Mouse (Mus musculus) CH12.LX (cell line): ENCODE data around the gene Mvb12b. TPM values are rescaled to one million over a fixed set of nuclear protein-coding genes. Genes with fewer than 3 reads are reported as not detected.

Experiments used
- DNase-seq: peaks from one replicate; pipeline ENCODE4 v3.0.0-alpha.2; 2013; ENCODE audit errors: extremely low read depth
- H3K27ac ChIP-seq: 2 replicates; pipeline ENCODE4 v1.5.1; 2012; ENCODE audit warnings: low read depth, mild to moderate bottlenecking, control low read depth, moderate library complexity; ENCODE audit not compliant: insufficient read depth
- H3K27me3 ChIP-seq: replicated peaks from 2 replicates; pipeline ENCODE3; 2012; ENCODE audit warnings: inconsistent platforms
- H3K36me3 ChIP-seq, 2 experiments: replicated peaks in 1 of 2; 2 replicates each; pipeline versions ENCODE3 to v1.6.1; 2012; ENCODE audit warnings: inconsistent platforms in 1 of 2, low read length in 1 of 2, mild to moderate bottlenecking in 1 of 2, mixed read lengths in 1 of 2, moderate library complexity in 1 of 2; ENCODE audit not compliant: control insufficient read depth in 1 of 2, insufficient read depth in 1 of 2
- H3K4me1 ChIP-seq, 2 experiments: 2 replicates each; pipeline ENCODE4 v1.6.1; 2012; ENCODE audit warnings: inconsistent platforms in 1 of 2, moderate library complexity in 1 of 2; ENCODE audit not compliant: insufficient read depth in 2 of 2, control insufficient read depth in 1 of 2
- H3K4me2 ChIP-seq: 2 replicates; pipeline ENCODE4 v1.6.1; 2012; ENCODE audit warnings: low read depth, mild to moderate bottlenecking, control low read depth; ENCODE audit not compliant: poor library complexity, insufficient read depth, severe bottlenecking
- H3K4me3 ChIP-seq, 3 experiments: fragments of 150-350 bp in 1 of 3; sonication (generic) in 1 of 3; replicated peaks in 1 of 3; 2 replicates each; pipeline versions ENCODE3 to v1.5.1; 2011 to 2012; ENCODE audit warnings: low read depth in 2 of 3, low read length in 2 of 3, mild to moderate bottlenecking in 2 of 3, moderate library complexity in 2 of 3, control low read depth in 1 of 3, improper control_type of control experiment in 1 of 3, inconsistent platforms in 1 of 3, mixed read lengths in 1 of 3; ENCODE audit not compliant: poor library complexity in 1 of 3
- H3K79me2 ChIP-seq: replicated peaks from 2 replicates; pipeline ENCODE4 v1.6.1; 2012; ENCODE audit warnings: mild to moderate bottlenecking, moderate library complexity; ENCODE audit not compliant: control insufficient read depth, poor library complexity, insufficient read depth, severe bottlenecking; ENCODE audit errors: extremely low read depth
- H3K9ac ChIP-seq: 2 replicates; pipeline ENCODE4 v1.6.1; 2012; ENCODE audit warnings: low read depth, mild to moderate bottlenecking, control low read depth, moderate library complexity; ENCODE audit not compliant: insufficient read depth
- H3K9me3 ChIP-seq: replicated peaks from 2 replicates; pipeline ENCODE3; 2012; ENCODE audit warnings: low read length, inconsistent platforms, mixed read lengths
- CHD2 ChIP-seq: IDR thresholded peaks from 2 replicates; pipeline ENCODE4 v1.6.1; 2011; ENCODE audit warnings: low read length, improper control_type of control experiment
- CTCF ChIP-seq, 2 experiments: IDR thresholded peaks in 1 of 2; conservative IDR thresholded peaks in 1 of 2; 2 replicates each; pipeline ENCODE4 v1.5.1; 2011 to 2012; ENCODE audit warnings: low read depth in 2 of 2, low read length in 2 of 2, improper control_type of control experiment in 1 of 2, inconsistent platforms in 1 of 2, mild to moderate bottlenecking in 1 of 2, moderate library complexity in 1 of 2
- E2F4 ChIP-seq: IDR thresholded peaks from 2 replicates; pipeline ENCODE4 v1.6.1; 2011; ENCODE audit warnings: low read depth, low read length, improper control_type of control experiment; ENCODE audit not compliant: insufficient replicate concordance
- ETS1 ChIP-seq: conservative IDR thresholded peaks from 2 replicates; pipeline ENCODE4 v1.6.1; 2012; ENCODE audit warnings: low read depth, mild to moderate bottlenecking, inconsistent platforms, low read length, improper control_type of control experiment, moderate library complexity
- GABPA ChIP-seq: IDR thresholded peaks from 2 replicates; pipeline ENCODE4 v1.6.1; 2012; ENCODE audit warnings: low read depth, low read length, improper control_type of control experiment, inconsistent platforms; ENCODE audit not compliant: insufficient replicate concordance
- IRF4 ChIP-seq: IDR thresholded peaks from 2 replicates; pipeline ENCODE4 v1.6.1; 2014; ENCODE audit warnings: low read depth, mild to moderate bottlenecking, inconsistent platforms, low read length, improper control_type of control experiment
- KAT2A ChIP-seq: IDR thresholded peaks from 2 replicates; pipeline ENCODE4 v1.6.1; 2012; ENCODE audit warnings: low read length, improper control_type of control experiment, inconsistent platforms; ENCODE audit not compliant: insufficient replicate concordance
- MAX ChIP-seq: IDR thresholded peaks from 2 replicates; pipeline ENCODE4 v1.6.1; 2011; ENCODE audit warnings: low read length, improper control_type of control experiment
- MYC ChIP-seq: IDR thresholded peaks from 2 replicates; pipeline ENCODE4 v1.6.1; 2011; ENCODE audit warnings: low read depth, mild to moderate bottlenecking, improper control_type of control experiment, low read length
- POLR2AphosphoS2 ChIP-seq: IDR thresholded peaks from 2 replicates; pipeline ENCODE4 v1.6.1; 2011; ENCODE audit warnings: low read depth, low read length, improper control_type of control experiment
- RAD21 ChIP-seq: IDR thresholded peaks from 2 replicates; pipeline ENCODE4 v1.6.1; 2011; ENCODE audit warnings: low read depth, mild to moderate bottlenecking, low read length, improper control_type of control experiment, moderate library complexity
- RCOR1 ChIP-seq: conservative IDR thresholded peaks from 2 replicates; pipeline ENCODE4 v1.6.1; 2012; ENCODE audit warnings: low read depth, mild to moderate bottlenecking, inconsistent platforms, low read length, improper control_type of control experiment
- TCF12 ChIP-seq: IDR thresholded peaks from 2 replicates; pipeline ENCODE4 v1.6.1; 2014; ENCODE audit warnings: low read depth, mild to moderate bottlenecking, inconsistent platforms, low read length, improper control_type of control experiment
- USF2 ChIP-seq: conservative IDR thresholded peaks from 2 replicates; pipeline ENCODE4 v1.6.1; 2011; ENCODE audit warnings: low read depth, low read length, improper control_type of control experiment
- ZNF384 ChIP-seq: IDR thresholded peaks from 2 replicates; pipeline ENCODE4 v1.6.1; 2012; ENCODE audit warnings: low read depth, low read length, improper control_type of control experiment, inconsistent platforms
- dilution Hi-C: fragments of 300-500 bp; cut with MboI; formaldehyde crosslinking; loops from 2 replicates; pipeline ENCODE4 v1.14.3; 2020; ENCODE audit warnings: low sequenced_read_pairs; ENCODE audit not compliant: extremely low pct_unique_long_range_greater_than_20kb, extremely low pct_ligation_motif_present
- in situ Hi-C: fragments of 300-500 bp; cut with MboI; formaldehyde crosslinking; loops from 3 replicates; pipeline ENCODE4 v1.14.3; 2019; ENCODE audit warnings: low sequenced_read_pairs, low pct_ligation_motif_present, low pct_unique_long_range_greater_than_20kb, mixed read lengths
- polyA plus RNA-seq: library from polyadenylated mRNA; unstranded; fragments of >175 nt; gene quantifications from 2 replicates; pipeline ENCODE4 v1.2.1, GENCODE M21; 2012; ENCODE audit warnings: low read depth; ENCODE audit not compliant: insufficient read length
- total RNA-seq, 2 experiments: library from RNA; depleted of rRNA; stranded (reverse); fragments of 300-350 nt in 1 of 2; fragments of >200 nt in 1 of 2; gene quantifications; 2 replicates each; pipeline ENCODE4 v1.2.3; 2012 to 2014

Mvb12b gene
- total and polyA plus RNA-seq, 3 experiments, result 3.0 to 16.7 (median 5.3) TPM

DNA sequence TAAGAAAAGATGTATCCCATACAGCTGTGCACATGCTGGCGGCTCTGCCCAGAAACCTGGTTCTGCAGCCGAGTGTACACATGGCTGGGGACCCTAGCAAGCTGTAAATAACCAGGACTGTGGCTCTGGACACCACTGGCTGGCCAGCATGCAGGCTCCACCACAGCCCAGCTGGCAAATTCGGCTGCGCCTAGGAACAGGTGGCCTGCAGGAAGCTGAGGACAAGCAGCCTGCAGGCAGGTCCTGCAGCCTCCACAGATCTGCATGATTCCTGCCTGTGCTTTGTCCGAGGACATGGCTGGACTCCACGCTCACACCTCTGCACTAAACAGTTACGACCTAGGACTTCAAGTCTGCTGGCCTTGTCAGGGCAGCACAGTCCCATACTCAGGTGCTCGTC is 172.8 kb downstream of the Mvb12b start:
- Histone ChIP-seq H3K4me2 (no peak overlapping the region), H3K4me3 (no peak overlapping the region), H3K9me3 (no peaks in the 10 kb centered on the region), H3K4me1 (peaks cover 0 to 2% of the 10 kb centered on the region in 2 experiments; a peak in 1 of 4 replicates), H3K27me3 (peaks cover 83% of the 10 kb centered on the region), H3K79me2 (no peaks in the 10 kb centered on the region), H3K36me3 (no peaks in the 10 kb centered on the region), H3K9ac (no peak overlapping the region), H3K27ac (no peak overlapping the region)
- in situ Hi-C loops (no loop called here), dilution Hi-C loops (no loop called here)
- TF ChIP-seq ZNF384 (no peak), RAD21 (no peak), KAT2A (no peak), POLR2AphosphoS2 (no peak), GABPA (no peak), MAX (no peak), MYC (no peak)
- DNase-seq, result no peak

DNA sequence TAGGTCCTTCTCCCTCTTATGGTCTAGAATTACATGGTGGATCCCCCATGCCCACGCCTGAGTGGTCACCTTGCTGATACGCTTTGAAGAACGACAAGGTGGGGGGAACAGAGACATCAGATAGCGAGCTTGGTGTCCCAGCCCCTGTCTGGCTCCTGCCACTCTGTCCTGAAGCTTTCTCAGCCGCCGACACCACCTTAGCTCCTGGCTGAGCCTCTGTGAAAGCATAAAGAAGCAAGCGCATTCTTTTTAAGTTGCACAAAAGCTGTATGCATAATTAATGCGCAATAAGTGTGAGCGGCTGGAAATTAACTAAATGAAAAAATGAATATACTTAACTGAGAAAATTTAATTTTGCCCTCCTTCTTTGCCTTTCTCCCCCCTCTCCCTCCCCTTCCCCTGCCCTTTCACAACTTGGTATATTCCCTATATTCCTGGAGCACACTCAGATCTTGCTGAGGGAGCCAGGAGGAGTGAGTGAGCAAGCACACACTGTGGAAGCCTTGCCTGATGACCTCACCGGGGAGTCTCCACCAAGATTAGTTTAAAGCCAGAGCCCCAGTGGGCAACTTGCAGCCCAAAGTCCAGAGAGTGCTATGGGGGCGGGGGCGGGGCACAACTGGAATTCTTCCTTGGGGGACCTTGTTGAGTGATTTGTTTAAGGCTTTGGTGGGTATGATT is 174.0 kb downstream of the Mvb12b start:
- no peaks in the 10 kb centered on the region for H3K9me3 ChIP-seq
- H3K4me2 ChIP-seq, result no peak overlapping the region
- dilution Hi-C loops (no loop called here), in situ Hi-C loops (no loop called here)
- no peaks in the 10 kb centered on the region for H3K79me2 ChIP-seq
- no peak overlapping the region for H3K4me3 ChIP-seq
- peaks cover 83% of the 10 kb centered on the region for H3K27me3 ChIP-seq
- no peaks in the 10 kb centered on the region for H3K36me3 ChIP-seq
- no peak overlapping the region for H3K27ac ChIP-seq
- no peak for DNase-seq
- H3K9ac ChIP-seq, result no peak overlapping the region
- TF ChIP-seq CHD2, result no peak
- peaks cover 0 to 2% of the 10 kb centered on the region in 2 experiments; a peak in 1 of 4 replicates for H3K4me1 ChIP-seq

DNA sequence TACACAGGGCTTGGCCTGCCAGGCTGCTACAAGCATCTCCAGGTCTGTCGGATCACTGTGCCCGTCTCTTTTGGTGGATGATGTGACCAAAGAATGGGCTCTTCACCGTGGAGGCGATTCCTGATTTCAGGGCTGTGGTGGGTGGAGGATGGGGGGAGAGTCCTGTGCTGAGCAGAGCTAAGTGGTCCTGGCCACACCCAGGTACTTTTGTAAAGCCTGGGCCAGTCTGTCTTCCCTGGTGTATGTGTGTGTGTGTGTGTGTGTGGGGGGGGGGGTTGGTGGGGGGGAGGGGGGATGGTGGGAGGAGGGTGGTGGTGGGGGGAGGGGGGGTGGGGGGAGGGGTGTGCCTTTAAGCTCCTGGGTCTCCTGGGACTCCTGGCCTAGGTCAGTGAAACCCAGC is 174.9 kb downstream of the Mvb12b start:
- Histone ChIP-seq H3K27ac (no peak overlapping the region), H3K4me1 (peaks cover 0 to 2% of the 10 kb centered on the region in 2 experiments; a peak in 1 of 4 replicates), H3K9me3 (no peaks in the 10 kb centered on the region), H3K9ac (no peak overlapping the region), H3K4me2 (no peak overlapping the region), H3K36me3 (no peaks in the 10 kb centered on the region), H3K27me3 (peaks cover 83% of the 10 kb centered on the region), H3K4me3 (no peak overlapping the region), H3K79me2 (no peaks in the 10 kb centered on the region)
- in situ Hi-C loops, result no loop called here
- DNase-seq, result no peak
- TF ChIP-seq CHD2 (no peak), TCF12 (no peak), RAD21 (no peak), ETS1 (no peak), IRF4 (no peak), E2F4 (no peak), RCOR1 (no peak), CTCF (conservative IDR thresholded peaks at IDR 0.05 in 1 of 2, IDR thresholded peaks at IDR 0.05 in 1 of 2; ENCODE audit: low read depth in 2 of 2, low read length in 2 of 2) (no peak), USF2 (no peak), KAT2A (no peak)
- dilution Hi-C loops, result no loop called here
